Mouse (Mus musculus): ENCODE measurements around the gene 9130023H24Rik. TPM values are rescaled to one million over a fixed set of nuclear protein-coding genes. Genes with fewer than 3 reads are reported as not detected.
A peak's percentile ranks its signal among the peaks of the same experiment; 100 is the strongest.

Gene 9130023H24Rik
- polyA plus RNA-seq, 1 experiment from 2014 or later: 10.6 TPM

DNA sequence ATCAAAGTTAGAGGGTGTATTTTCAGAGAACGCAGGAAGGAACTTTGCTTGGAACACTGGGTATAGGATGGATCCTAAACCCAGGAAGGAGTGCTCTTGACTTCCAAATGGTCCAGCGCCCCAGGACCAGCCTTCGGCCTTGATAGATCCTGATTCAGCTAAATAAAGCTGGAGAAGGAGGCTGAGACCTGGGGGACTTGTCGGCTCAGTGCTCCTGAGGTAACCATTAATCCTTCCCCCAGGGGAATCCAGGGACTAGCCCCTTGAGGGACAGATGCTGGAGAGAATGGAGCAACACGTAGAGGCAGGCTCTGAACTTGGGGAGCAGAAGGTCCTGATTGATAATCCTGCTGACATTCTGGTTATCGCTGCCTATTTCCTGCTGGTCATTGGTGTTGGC lies 27.6 kb upstream of the 9130023H24Rik start, which contains the start of gene Slc5a2:
Gene Slc5a2, plus strand, starts transcription at position 247 of the 400 bp plus-strand sequence.
- no peak within 1 kb of the TSS for H3K9ac ChIP-seq
- no peak within 1 kb of the TSS for H3K4me3 ChIP-seq
- WGBS: 88% methylated on average over 6 of the region's 6 CpGs
- no peaks in the 10 kb centered on the region for H3K27me3 ChIP-seq
- peaks cover under 1% of the 10 kb centered on the region for H3K36me3 ChIP-seq
- ATAC-seq (ENCODE audit: low FRiP score): no peak
- no peak within 1 kb of the TSS for H3K27ac ChIP-seq
- no peaks in the 10 kb centered on the region; the same call in 1 of the 2 replicates for H3K9me3 ChIP-seq
- no peaks in the 10 kb centered on the region for H3K4me1 ChIP-seq (replicated peaks)
- H3K4me2 ChIP-seq: no peak within 1 kb of the TSS

DNA sequence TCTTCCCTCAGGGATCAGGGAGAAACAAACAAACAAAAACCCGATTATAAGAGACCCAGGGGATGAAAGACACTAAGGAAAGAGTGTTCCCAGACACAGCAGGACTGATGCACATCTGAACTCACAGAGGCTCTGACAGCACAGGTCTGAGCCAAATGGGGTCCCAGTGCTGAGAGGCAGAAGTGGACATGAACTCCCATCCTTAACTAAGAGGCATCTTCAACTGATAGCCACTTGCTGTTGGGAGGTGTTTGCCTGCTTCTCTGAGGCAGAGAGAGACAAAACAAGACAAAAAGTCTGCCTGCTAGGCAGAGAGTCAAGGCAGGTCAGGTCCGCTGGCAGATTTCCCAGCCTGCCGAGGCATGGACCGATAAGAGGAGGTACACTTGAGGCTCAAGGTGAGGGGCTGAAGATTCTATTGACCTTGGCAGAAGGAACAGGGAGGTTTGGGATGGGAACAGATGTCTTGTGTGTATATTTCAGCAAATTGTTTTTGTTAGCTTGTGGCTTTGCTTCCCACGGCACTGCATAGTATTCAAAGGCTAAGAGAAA lies 19.0 kb upstream of the 9130023H24Rik start:
- Histone ChIP-seq H3K36me3 (no peaks in the 10 kb centered on the region), H3K4me1 (replicated peaks) (peaks cover 11% of the 10 kb centered on the region), H3K27ac (no peak overlapping the region), H3K9me3 (no peaks in the 10 kb centered on the region; the same call in 1 of the 2 replicates), H3K27me3 (peaks cover 3% of the 10 kb centered on the region), H3K4me2 (no peak overlapping the region), H3K4me3 (no peak overlapping the region), H3K9ac (no peak overlapping the region)
- WGBS: 53% methylated on average over 5 of the region's 5 CpGs
- ATAC-seq (ENCODE audit: low FRiP score): no peak

DNA sequence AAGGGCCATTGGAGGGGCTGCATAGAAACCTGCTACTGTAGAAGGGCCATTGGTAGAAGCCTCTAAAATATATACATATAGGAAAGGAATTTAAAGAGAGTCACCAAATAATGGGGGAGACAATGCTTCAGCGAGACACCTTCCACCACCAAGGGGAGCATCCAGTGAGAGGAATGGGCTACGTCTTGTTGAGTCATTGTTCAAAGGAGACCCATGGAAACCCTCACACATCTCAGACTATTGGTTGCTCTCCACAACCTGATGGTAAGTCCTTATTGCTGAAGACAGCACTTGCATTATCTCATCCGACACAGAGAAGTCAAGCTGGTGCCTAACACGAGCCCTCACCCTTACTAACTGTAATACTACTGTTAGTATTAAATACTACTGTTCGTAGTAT lies 17.9 kb upstream of the 9130023H24Rik start:
- Histone ChIP-seq H3K4me1 (replicated peaks) (peaks cover 14% of the 10 kb centered on the region), H3K36me3 (no peaks in the 10 kb centered on the region), H3K4me2 (no peak overlapping the region), H3K9me3 (no peaks in the 10 kb centered on the region), H3K4me3 (no peak overlapping the region), H3K27ac (no peak overlapping the region), H3K27me3 (peaks cover 9% of the 10 kb centered on the region), H3K9ac (no peak overlapping the region)
- WGBS: 88% methylated on average over 5 of the region's 5 CpGs
- no peak for ATAC-seq (ENCODE audit: low FRiP score)

DNA sequence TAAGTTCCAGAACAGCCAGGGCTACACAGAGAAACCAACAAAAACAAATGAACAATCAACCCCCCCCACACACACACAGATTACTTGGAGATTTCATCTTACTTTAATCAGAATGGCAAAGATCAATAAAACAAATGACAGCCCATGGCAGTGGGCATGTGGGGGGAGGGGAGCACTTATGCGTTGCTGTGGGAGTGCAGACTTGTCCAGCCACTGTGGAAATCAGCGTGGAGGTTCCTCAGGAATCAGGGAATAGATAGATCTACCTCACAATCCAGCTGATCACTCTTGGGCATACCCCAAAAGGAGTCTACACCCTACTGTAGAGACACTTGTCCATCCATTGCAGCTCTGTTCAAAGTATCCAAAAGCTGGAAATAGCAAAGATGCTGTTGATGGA lies 17.1 kb upstream of the 9130023H24Rik start:
- no peak overlapping the region for H3K9ac ChIP-seq
- no peak overlapping the region for H3K4me3 ChIP-seq
- H3K27ac ChIP-seq: no peak overlapping the region
- peaks cover 1% of the 10 kb centered on the region for H3K36me3 ChIP-seq
- WGBS: 63% methylated on average over 2 of the region's 2 CpGs
- H3K9me3 ChIP-seq: no peaks in the 10 kb centered on the region
- no peak for ATAC-seq (ENCODE audit: low FRiP score)
- H3K27me3 ChIP-seq: peaks cover 9% of the 10 kb centered on the region
- H3K4me1 ChIP-seq (replicated peaks): peaks cover 14% of the 10 kb centered on the region
- no peak overlapping the region for H3K4me2 ChIP-seq

DNA sequence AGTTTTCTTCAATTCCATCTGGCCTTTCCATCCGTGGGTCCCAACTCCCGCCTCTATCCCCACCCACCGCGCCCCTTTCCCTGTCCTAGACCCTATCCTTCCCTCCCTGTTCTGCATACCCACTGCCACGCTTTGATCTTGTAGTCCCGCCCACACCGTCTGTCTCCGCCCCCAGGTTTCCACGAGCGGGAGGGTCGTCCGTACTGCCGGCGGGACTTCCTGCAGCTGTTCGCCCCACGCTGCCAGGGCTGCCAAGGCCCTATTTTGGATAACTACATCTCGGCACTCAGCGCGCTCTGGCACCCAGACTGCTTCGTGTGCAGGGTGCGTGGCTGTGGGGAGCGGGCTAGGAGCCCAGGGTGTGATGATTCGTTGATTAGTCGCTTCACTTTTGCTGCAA lies 14.8 kb upstream of the 9130023H24Rik start:
- ATAC-seq (ENCODE audit: low FRiP score): peak; percentile 69
- H3K9ac ChIP-seq: peak overlapping the region; percentile 68
- H3K27ac ChIP-seq: no peak overlapping the region
- peak overlapping the region; percentile 38 for H3K4me3 ChIP-seq
- H3K36me3 ChIP-seq: peaks cover 3% of the 10 kb centered on the region
- H3K4me2 ChIP-seq: peak overlapping the region; percentile 59
- H3K4me1 ChIP-seq (replicated peaks): peaks cover 17% of the 10 kb centered on the region
- WGBS: 11% methylated on average over 24 of the region's 24 CpGs
- H3K9me3 ChIP-seq: no peaks in the 10 kb centered on the region
- H3K27me3 ChIP-seq: peaks cover 9% of the 10 kb centered on the region

DNA sequence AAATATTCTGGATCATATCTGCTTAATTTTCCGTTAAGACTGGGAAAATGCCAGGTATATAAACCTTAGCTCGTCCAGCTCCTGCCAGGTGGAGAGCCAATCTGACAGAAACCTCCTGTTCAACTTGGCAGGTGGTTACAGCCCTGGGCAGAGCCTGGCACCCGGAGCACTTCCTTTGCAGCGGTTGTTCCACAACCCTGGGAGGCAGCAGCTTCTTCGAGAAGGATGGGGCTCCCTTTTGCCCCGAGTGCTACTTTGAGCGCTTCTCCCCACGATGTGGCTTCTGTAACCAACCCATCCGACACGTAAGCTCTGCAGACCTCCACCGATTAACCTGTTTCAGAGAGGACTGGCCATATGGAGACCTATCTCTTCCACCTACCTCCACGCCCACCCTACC lies 14.1 kb upstream of the 9130023H24Rik start:
- Histone ChIP-seq H3K9me3 (no peaks in the 10 kb centered on the region), H3K4me2 (peak overlapping the region; percentile 59), H3K27ac (no peak overlapping the region), H3K27me3 (peaks cover 9% of the 10 kb centered on the region), H3K4me3 (0 out of 2 replicates have a peak overlapping the region, but pooled peaks have one; percentile 38), H3K4me1 (replicated peaks) (peaks cover 22% of the 10 kb centered on the region), H3K36me3 (peaks cover 3% of the 10 kb centered on the region), H3K9ac (peak overlapping the region; percentile 68; the same call in 1 of the 2 replicates)
- WGBS: 65% methylated on average over 12 of the region's 12 CpGs
- no peak for ATAC-seq (ENCODE audit: low FRiP score)

DNA sequence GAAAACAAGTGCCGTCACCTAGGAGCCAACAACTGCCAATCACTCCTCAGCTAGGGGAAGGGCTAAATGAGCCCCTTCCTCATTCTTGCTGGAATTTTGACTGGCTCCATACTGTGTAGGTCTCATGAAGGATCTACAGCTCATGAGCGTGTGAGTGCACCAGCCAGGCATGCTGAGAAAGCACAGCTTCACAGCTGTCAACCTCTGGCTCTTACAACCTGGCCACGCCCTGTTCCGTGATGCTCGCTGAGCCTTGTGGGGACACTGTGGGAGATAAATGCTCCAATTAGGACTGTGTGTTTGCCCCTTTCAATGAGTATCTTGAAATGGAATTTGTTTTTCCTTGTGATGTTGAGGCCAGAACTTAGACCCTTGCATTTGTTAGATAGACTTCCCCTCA lies 12.2 kb upstream of the 9130023H24Rik start:
- Histone ChIP-seq H3K36me3 (peaks cover 4% of the 10 kb centered on the region), H3K9me3 (no peaks in the 10 kb centered on the region), H3K27me3 (peaks cover 11% of the 10 kb centered on the region), H3K4me2 (no peak overlapping the region), H3K27ac (no peak overlapping the region), H3K4me1 (replicated peaks) (peaks cover 36% of the 10 kb centered on the region), H3K9ac (no peak overlapping the region), H3K4me3 (no peak overlapping the region)
- WGBS: 75% methylated on average over 5 of the region's 5 CpGs
- no peak for ATAC-seq (ENCODE audit: low FRiP score)

DNA sequence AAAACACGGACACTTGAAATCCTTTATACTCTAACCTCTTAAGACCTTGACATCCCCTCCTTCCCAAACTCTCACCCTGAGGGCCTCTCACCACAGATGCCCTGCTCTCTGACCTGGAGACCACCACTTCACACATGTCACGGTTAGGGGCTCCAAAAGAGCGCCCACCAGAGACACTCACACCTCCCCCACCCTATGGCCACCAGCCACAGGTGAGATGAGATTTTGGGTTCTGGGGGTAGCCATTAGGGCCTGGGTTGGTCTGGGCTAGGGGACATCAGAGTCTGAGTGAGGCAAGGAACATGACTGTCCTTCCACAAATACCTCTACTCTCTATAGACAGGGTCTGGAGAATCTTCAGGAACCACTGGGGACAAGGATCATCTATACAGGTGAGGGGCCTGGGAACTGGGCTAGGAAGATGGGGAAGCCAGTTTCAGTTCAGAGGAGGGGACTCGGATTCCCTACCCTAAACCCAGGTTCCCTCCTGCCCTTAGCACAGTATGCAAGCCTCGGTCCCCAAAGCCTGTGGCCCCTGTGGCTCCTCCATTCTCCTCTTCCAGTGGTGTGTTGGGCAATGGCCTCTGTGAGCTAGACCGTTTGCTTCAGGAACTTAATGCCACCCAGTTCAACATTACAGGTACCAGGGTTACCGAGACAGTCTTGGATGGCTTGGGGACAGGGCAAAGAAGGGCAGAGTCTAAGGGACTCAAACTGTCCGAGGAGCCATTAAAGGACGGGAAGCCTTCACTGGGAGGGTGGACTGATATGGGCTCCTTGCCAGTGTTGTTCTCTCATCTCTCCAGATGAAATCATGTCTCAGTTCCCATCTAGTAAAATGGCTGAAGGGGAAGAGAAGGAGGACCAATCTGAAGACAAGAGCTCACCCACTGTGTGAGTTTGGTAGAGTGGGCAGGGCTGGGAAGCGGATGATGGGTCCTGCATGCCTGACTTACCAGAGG lies 10.5 kb upstream of the 9130023H24Rik start:
- no peak overlapping the region for H3K27ac ChIP-seq
- H3K4me3 ChIP-seq: peak overlapping the region; percentile 41; the same call in 1 of the 2 replicates

DNA sequence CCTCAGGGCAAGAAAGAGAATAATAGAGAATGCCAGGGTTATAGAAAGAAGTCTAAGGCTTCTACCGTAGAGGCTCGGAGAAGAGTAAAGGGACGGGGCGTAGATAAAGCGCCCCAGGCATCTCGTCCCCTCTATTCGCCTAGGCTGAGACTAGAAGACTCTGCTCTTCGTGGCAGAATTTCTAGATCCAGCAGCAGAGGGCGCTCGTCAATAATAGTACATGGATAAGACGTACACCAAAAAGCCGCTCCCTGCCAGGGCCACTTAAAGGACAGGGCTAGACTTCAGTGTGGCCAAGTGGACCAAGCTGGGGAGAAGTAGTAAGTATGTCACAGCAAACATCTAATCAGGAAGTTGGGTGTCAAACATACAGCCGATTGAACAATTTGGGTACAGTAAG lies 9.6 kb upstream of the 9130023H24Rik start:
- Histone ChIP-seq H3K4me2 (peak overlapping the region; percentile 62), H3K4me3 (peak overlapping the region; percentile 41), H3K9ac (peak overlapping the region; percentile 68), H3K27me3 (peaks cover 11% of the 10 kb centered on the region), H3K4me1 (replicated peaks) (peaks cover 31% of the 10 kb centered on the region), H3K36me3 (peaks cover 25% of the 10 kb centered on the region), H3K27ac (peak overlapping the region; percentile 78; the same call in 1 of the 2 replicates), H3K9me3 (no peaks in the 10 kb centered on the region)
- peak; percentile 82 for ATAC-seq (ENCODE audit: low FRiP score)
- 2% methylated on average over 13 of the region's 13 CpGs for WGBS

More for the DNA sequence above, 10.5 kb upstream of the 9130023H24Rik start:
- peaks cover 36% of the 10 kb centered on the region for H3K4me1 ChIP-seq (replicated peaks)
- H3K27me3 ChIP-seq: peaks cover 11% of the 10 kb centered on the region
- no peaks in the 10 kb centered on the region for H3K9me3 ChIP-seq
- WGBS: 81% methylated on average over 10 of the region's 10 CpGs
- no peak overlapping the region; the same call in 1 of the 2 replicates for H3K9ac ChIP-seq
- ATAC-seq (ENCODE audit: low FRiP score): no peak
- peaks cover 16% of the 10 kb centered on the region for H3K36me3 ChIP-seq
- H3K4me2 ChIP-seq: peak overlapping the region; percentile 62

DNA sequence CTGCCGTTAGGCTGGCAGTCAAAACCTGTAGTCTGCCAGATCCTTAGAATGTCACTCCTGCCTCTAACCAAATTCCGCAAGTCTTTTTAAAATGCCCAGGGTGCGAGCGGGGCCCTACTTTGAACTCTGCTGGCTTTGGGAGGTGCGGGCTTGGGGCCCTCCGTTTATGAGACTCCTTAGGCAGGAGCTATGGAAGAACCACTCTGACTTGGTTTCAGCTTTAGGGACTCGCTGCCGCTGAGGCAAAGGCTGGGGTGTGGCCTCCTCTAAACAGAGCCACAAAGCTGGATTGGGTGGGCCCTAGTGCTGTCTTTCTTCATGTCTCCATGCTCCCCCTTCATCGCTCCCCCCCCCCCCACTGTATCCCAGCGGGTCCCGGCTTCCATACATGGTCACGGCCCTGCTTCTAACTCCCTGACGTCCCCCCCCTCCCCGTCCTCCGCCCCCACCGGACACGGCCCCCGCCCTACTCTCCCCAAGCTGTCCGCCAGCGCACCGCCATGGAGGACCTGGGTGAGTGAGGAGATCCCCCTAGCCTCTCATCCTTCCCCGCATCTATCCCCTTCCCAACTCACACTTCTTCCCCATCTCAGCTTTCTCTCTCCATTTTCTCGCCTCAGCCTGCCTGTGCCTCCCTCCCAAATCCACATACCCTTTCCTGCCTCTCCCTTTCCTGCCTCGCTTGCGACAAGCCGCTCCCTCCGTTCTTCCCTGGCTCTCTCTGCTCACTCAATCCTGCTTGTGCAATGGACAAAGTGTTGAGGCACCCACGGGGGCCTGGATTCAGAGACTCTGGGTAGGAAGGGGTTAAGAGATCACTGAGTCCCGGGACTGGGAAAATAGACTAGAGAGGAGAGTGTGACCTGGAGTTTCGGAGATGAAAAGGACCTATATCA lies 8.9 kb upstream of the 9130023H24Rik start, which contains the start of gene Tgfb1i1:
Gene Tgfb1i1, plus strand, starts transcription at position 317 of the 896 bp plus-strand sequence.
- Histone ChIP-seq H3K4me3 (peak within 1 kb of the TSS; percentile 41), H3K27me3 (peaks cover 7% of the 10 kb centered on the region; the same call in 1 of the 2 replicates), H3K9me3 (no peaks in the 10 kb centered on the region), H3K27ac (peak within 1 kb of the TSS; percentile 78), H3K4me1 (replicated peaks) (peaks cover 24% of the 10 kb centered on the region), H3K4me2 (peak within 1 kb of the TSS; percentile 62), H3K36me3 (peaks cover 31% of the 10 kb centered on the region), H3K9ac (peak within 1 kb of the TSS; percentile 68)
- WGBS: 2% methylated on average over 24 of the region's 30 CpGs
- peak; percentile 54 for ATAC-seq (ENCODE audit: low FRiP score)

DNA sequence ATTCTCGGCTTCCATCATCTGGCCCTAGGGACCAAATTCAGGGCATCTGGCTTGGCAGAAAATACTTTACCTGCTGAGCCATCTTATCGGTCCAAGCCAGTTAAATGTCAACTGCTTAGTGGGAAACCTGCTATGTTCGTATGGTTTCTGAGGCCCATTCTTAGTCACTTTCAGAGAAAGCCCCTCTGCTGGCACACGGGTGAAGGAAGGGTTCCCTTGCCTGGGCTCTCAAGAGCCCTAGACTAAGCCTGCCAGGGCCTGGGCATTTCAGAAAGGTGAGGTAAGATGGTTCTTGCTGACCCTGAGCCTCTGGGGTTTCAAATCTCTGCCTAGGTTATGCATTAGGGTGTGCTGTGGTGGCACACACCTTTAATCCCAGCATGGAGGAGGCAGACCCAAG lies 7.7 kb upstream of the 9130023H24Rik start:
- 89% methylated on average over 4 of the region's 4 CpGs for WGBS
- no peaks in the 10 kb centered on the region for H3K9me3 ChIP-seq
- no peak for ATAC-seq (ENCODE audit: low FRiP score)
- peaks cover 2% of the 10 kb centered on the region; the same call in 1 of the 2 replicates for H3K27me3 ChIP-seq
- H3K4me1 ChIP-seq (replicated peaks): peaks cover 24% of the 10 kb centered on the region
- no peak overlapping the region for H3K4me2 ChIP-seq
- no peak overlapping the region for H3K4me3 ChIP-seq
- H3K36me3 ChIP-seq: peaks cover 43% of the 10 kb centered on the region
- peak overlapping the region; percentile 68; the same call in 1 of the 2 replicates for H3K9ac ChIP-seq
- no peak overlapping the region for H3K27ac ChIP-seq

All from hindbrain, embryonic 13.5 days (tissue).